Mouse (Mus musculus): ENCODE measurements around the gene Pax5.

Pax5 gene

GRCm38 (mm10) chr4:44668172-44668571 lies 42.1 kb downstream of the Pax5 start:
- DNase-seq (ENCODE audit: low spot score), result no peak

DNA sequence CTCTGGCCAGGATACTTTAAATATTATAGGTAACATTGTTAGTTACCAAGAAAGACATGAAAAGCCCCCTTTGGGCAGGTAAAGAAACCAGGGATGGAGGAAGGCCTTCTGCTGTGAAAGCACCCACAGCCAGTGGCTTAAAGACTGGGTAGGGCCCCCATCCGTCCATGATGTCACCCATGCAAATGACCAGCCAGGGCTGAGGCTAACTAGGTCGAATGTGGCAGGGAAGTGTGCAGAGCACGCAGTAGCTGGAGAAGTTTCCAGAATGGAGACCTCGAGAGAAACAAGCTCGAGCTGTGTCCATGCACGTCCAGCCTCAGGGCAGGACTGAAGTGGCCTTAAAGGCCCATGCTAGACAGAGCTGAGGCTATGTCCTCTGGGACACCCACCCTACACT lies 42.9 kb downstream of the Pax5 start:
- no peak for DNase-seq (ENCODE audit: low spot score)

- DNase-seq (ENCODE audit: low spot score), result no peak
Measured at GRCm38 (mm10) chr4:44664767-44665056, 45.6 kb downstream of the Pax5 start.

DNA sequence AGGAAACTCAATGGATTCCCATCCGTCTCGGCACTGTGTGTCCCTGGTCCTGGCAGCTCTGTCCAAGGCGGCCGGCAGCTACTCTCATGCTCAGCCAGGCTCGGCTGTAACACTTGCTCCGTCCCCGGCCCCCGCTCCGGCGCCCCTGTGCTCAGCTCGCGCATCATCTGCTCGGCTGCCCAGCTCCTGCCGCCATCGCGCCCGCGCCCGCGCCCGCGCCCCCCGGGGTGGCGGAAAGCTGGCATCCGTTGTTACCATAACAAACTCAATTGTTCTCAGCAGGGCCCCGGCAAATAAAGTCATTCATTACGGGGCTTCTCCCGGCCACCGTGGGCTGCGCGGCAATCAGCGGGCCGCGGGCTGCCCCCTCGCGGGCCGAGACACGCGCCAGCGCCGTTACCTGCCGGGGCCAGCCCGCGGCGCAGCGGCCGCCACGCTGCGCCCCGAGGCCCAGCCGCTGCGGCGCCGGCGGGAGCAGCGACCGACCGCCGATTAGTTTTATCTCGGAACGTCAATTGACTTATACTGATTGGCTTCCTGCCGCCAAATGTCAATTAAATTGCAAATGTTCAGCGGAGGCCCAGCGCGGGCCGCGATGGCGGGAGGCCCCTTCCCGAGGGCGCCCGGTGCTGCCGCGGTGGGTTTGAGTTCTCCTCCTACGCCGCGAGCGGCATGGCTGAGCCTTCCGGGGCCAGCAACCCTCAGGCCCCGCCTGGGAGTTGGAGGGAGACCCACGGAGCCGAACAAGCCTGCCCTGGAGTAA lies 46.1 kb downstream of the Pax5 start:
- peak; percentile 6 for DNase-seq (ENCODE audit: low spot score)

- DNase-seq (ENCODE audit: low spot score), result no peak
Measured at GRCm38 (mm10) chr4:44663489-44663888, 46.8 kb downstream of the Pax5 start.

- no peak for DNase-seq (ENCODE audit: low spot score)
Measured at GRCm38 (mm10) chr4:44645181-44645580, 65.1 kb downstream of the Pax5 start.

DNA sequence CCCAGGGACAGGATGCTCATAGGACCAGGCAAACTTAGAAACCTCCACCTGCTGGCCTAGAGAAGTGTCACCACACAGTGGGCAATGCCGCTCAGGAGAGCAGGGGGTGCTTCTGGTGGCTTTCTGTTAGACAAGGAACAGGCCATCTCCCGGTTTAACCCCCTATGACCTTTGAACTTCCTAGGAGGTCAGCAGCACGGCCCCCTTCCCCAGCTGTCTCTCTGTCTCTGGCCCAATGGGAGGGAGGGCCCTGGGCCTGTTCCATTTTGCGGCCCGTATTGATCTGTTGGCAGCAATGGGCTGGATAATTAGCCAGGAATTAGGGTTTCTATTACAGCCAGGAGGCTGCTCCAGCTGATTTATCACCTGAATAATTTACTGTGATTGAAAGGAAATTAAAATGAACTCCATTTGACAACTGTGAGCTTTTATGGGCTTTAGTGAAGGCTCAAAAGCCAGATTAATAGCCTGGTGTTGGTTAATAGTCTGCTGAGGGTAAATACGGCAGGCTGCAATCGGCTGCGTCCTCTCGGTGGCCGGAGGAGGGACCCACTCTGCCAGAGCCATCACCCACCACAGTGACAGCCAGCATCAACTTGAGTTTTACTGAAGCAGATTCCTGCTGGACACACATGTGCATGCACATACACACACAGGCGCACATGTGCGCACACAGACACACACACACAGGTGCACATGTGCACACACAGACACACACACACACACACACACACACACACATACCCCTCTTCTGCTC lies 68.3 kb downstream of the Pax5 start:
- no peak for DNase-seq (ENCODE audit: low spot score)

DNA sequence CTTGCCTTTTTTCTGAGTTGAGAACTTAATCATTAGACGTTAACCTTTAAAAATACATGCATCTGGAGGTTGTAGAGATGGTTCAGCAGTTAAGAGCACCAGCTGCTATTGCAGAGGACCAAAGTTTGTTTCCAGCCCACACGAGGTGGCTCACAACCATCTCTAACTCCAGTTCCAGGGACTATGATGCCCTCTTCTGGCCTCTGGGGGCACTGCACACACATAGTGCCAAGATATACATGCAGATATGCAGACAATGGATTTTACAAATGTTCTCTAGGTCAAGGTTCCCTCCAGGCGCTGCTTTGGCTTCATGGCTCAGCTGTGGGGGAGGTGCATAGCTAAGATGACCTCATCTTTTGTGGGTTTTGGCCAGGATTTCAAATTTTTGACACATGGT lies 74.7 kb downstream of the Pax5 start:
- no peak for DNase-seq (ENCODE audit: low spot score)

GRCm38 (mm10) chr4:44633694-44634524 lies 76.4 kb downstream of the Pax5 start:
- DNase-seq (ENCODE audit: low spot score), result no peak

GRCm38 (mm10) chr4:44630059-44630458 lies 80.2 kb downstream of the Pax5 start:
- no peak for DNase-seq (ENCODE audit: low spot score)

GRCm38 (mm10) chr4:44627890-44628289 lies 82.4 kb downstream of the Pax5 start:
- no peak for DNase-seq (ENCODE audit: low spot score)

DNA sequence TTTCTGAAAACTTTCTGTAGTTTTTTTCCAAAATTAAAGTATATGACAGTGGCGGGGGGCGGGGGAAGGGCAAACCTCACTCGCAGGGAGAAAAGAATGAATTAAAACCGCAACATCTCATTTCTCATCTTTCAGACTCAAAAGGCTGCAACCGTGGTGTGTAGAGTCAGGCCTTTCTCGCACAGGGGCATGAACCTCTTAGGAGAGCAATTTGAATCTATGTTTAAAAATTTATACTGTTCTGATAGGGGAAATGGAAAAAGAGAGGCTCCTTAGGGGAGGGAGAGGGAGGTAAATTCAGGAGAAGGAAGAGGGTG lies 85.2 kb downstream of the Pax5 start:
- DNase-seq (ENCODE audit: low spot score), result no peak

DNA sequence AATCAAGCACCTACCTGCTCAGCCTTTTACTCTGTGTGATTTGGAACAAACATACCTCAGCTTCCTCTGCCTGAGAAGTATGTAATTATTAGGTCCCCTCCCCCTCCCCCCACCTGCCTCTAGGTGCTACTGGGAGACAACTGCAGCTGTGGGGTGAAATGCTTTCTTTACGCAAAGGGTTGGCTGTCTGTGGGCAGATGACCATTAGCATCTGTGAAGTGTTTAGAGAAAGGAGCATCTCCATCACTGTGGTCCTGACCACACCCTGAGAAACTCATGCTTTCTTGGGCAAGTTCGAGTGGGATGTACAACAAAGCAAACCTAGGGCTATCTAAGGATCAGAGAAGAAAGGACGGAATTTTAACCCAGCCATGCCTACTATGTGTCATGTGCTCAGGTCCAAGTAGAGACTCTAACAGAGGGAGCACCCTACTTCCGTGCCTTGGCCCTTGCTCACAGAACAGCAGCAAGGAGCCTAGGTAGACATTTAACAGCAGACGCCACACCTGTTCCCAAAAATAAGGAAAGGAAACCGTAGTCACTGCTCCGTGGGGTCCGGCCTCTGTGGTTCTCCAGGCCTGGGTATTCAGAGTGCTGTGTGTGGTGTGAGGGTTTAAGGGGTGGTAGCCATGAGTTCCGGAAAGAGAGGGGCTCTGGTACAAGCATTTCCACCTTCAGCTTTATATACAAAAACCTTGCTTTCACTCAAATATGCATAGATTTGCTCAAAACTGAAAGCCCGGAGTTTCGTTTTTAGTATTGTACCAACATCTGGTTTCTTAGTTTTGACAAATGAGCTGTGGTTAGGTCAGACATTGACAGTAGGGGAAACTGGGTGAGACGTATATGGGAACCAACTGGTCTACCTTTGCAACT lies 85.8 kb downstream of the Pax5 start:
- DNase-seq (ENCODE audit: low spot score), result no peak

GRCm38 (mm10) chr4:44623435-44623727 lies 86.9 kb downstream of the Pax5 start:
- DNase-seq (ENCODE audit: low spot score), result no peak

DNA sequence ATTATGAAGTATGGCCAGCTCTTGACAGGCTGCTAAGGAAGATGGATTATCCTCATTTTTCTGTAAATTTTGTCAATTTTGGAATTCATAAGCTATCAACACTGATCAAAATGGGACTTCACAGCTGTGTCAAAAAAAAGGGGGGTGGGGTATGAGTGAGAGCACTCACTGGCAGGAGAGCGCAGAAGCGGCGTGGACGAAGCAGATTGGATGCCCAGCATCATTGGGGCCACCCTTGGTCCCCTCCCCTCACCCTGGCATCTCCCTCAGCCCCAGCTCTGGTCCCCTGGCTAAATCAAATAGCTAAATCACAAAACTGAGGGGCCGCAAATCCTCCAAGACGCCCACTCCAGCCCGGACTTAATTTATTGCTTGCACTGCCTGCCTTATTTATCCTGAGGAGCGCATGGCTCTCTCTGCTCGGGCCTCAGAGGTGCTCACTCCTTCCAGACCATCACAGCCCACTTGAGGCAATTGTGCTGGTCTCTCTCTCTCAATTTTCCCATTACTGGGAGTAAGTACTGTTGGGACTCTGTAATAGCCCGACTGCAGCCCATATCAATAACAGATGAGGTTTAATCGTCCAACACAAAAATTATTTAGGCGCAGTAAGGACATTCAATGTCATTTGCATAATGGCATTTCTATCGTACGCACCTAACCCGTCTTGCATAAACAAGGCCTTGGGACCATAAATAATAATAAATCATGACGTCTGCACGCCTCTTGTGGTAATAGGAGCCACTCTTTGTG lies 87.4 kb downstream of the Pax5 start:
- no peak for DNase-seq (ENCODE audit: low spot score)

DNA sequence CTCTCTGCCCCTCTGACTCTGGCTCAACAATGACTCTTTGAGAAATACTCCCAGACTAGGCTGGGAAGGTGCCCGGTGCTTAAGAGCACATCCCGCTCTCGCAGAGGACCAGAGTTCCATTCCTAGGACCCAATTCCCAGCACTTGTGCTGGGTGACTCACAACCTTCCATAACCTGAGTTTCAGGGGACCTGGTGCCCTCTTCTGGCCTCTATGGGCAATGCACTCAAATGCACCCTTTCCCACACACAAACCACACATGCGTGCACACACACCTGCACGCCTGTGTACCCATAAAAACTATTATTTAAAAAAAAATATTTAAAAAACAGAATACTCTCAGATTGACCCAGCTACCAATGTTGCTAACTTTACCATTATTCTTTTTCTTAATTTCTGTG lies 90.0 kb downstream of the Pax5 start:
- no peak for DNase-seq (ENCODE audit: low spot score)

- no peak for DNase-seq (ENCODE audit: low spot score)
Measured at GRCm38 (mm10) chr4:44614066-44614667, 96.1 kb downstream of the Pax5 start.

DNA sequence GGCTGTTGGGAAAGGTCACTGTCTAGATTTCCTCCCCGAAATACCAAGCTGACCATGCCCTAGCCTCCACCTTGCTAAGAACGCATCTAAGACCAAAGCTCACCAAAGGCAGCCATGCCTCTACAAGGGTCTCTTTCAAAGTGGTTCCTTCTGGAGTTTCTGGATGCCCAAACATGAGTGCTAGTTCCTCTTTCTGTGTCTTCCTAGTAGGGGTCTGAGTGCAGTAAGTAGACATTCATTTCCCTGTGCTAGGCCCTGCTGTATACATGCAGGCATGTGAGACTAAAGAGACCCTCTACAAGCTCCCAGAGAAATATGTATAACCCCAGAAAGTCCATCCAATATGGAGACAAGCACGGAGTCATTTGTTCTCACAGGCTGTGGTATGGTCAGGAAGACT lies 97.9 kb downstream of the Pax5 start:
- DNase-seq (ENCODE audit: low spot score), result no peak

- no peak for DNase-seq (ENCODE audit: low spot score)
Measured at GRCm38 (mm10) chr4:44605453-44605852, 104.8 kb downstream of the Pax5 start.

DNA sequence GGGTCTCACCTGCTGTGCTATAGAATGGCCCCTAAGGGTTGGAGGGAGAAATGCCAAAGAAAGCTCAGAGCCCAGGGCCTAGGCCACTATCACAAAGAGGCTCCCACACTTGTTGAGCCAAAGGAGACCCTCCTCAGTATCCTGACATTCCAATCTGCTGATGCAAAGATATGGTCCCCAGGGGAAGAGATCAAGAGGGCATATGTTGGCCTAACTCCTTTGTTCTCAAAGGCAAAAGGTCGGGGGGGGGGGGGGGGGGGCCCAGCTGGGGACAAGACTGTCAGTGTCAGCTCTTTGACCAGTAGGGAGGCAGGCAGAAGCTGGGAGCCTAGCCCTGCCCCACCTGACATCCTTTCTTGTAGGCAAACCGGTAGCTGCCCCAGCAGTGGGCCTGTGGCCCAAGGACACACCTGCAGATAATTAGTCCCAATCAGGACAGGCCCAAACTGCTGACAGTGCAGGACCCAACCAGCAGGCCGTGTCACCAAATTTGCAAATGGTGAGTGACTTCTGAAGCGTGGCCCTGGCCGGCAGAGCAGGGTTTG lies 108.0 kb downstream of the Pax5 start:
- no peak for DNase-seq (ENCODE audit: low spot score)

GRCm38 (mm10) chr4:44601370-44601769 lies 108.9 kb downstream of the Pax5 start:
- no peak for DNase-seq (ENCODE audit: low spot score)

Measured in layer of hippocampus, adult 11-12 months (tissue).